Mouse (Mus musculus): ENCODE results near the gene Capza3.

- TF ChIP-seq POLR2A (IDR thresholded peaks at IDR 0.05; ENCODE audit: extremely low read depth, insufficient read depth, low read length): no peak
- no peak for TF ChIP-seq CTCF (IDR thresholded peaks at IDR 0.05; ENCODE audit: low read depth, low read length)
Measured at GRCm38 (mm10) chr6:140051476-140051875, 10.4 kb downstream of the Capza3 start.

Measured in liver, adult 2 months (tissue).